Mouse (Mus musculus): ENCODE measurements around the gene Olfr444. TPM values are rescaled to one million over a fixed set of nuclear protein-coding genes. Genes with fewer than 3 reads are reported as not detected.

The Olfr444 gene
- not detected in 2 replicates for polyA plus RNA-seq (2015; fragmentation: Nextera tagmentation; extraction: Ambion mirVana)

DNA sequence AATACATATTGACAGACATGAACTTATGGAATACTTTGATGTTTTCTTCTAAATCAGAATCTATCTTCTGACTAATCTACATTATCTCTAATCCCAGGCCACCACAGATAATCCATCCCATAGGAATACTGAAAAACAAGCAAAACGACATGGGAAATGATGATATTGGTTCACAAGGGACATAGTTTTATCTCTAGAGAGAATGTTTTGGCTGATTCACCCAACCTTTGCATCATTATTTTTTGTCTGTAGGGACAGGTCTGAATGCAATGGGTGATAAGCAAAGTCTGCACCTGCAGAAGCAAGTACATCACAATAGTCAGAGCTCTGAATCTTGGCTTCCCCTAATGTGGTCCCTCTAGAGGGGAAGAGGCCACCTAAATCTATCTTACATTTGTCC, at the start of gene Olfr444:
TSS of gene Olfr444 (plus strand) at position 301 of the 400 bp plus-strand sequence.
- no peak for ATAC-seq
- H3K27me3 ChIP-seq (replicated peaks; ENCODE audit: control insufficient read depth, insufficient read depth, low read length) = no peaks in the 10 kb centered on the region
- no peak within 1 kb of the TSS for H3K27ac ChIP-seq (ENCODE audit: low read depth, low read length)
- H3K4me2 ChIP-seq (replicated peaks; ENCODE audit: low read depth) = no peak within 1 kb of the TSS
- no peak within 1 kb of the TSS for H3K4me3 ChIP-seq (ENCODE audit: low read depth, low read length)
- H3K9me3 ChIP-seq (ENCODE audit: control insufficient read depth) = no peaks in the 10 kb centered on the region
- H3K9ac ChIP-seq (ENCODE audit: low read depth, low read length) = no peak within 1 kb of the TSS
- WGBS = 71% methylated on average over 1 of the region's 1 CpGs
- TF ChIP-seq CTCF (IDR thresholded peaks at IDR 0.05; ENCODE audit: low read depth) = no peak
- H3K36me3 ChIP-seq (ENCODE audit: control insufficient read depth, insufficient read depth) = no peaks in the 10 kb centered on the region
- H3K4me1 ChIP-seq (replicated peaks; ENCODE audit: control insufficient read depth, insufficient read depth, low read length) = no peaks in the 10 kb centered on the region

DNA sequence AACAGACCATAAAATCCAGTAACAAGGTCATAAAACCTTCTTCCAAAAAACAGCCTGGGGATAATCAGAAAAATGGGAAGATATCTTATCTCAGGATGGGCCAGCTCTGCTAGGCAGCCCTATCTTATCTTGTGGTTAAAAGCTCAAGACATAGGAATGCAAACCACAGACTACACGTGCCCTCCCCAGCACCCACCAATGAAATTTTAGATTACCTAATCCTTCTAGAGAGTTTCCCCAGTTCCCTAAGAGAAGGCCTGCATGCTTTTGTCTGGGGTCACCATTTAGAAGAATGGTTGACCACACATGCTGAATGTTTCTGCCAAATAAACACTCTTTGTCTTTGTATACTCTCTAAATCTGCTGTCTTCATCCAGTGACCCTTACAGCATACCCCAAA, 48.5 kb upstream of the Olfr444 start:
- WGBS = 0% methylated on average over 1 of the region's 1 CpGs
- no peak for TF ChIP-seq CTCF (IDR thresholded peaks at IDR 0.05; ENCODE audit: low read depth)
- no peak for ATAC-seq

GRCm38 (mm10) chr6:42908578-42908977, 40.3 kb upstream of the Olfr444 start, which contains the start of gene Olfr447:
Gene Olfr447 (plus strand): TSS chr6:42908878.
- no peaks in the 10 kb centered on the region for H3K4me1 ChIP-seq (replicated peaks; ENCODE audit: control insufficient read depth, insufficient read depth, low read length)
- H3K4me2 ChIP-seq (replicated peaks; ENCODE audit: low read depth) = no peak within 1 kb of the TSS
- no peaks in the 10 kb centered on the region for H3K9me3 ChIP-seq (ENCODE audit: control insufficient read depth)
- no peaks in the 10 kb centered on the region for H3K27me3 ChIP-seq (replicated peaks; ENCODE audit: control insufficient read depth, insufficient read depth, low read length)
- TF ChIP-seq CTCF (IDR thresholded peaks at IDR 0.05; ENCODE audit: low read depth) = no peak
- H3K9ac ChIP-seq (ENCODE audit: low read depth, low read length) = no peak within 1 kb of the TSS
- H3K27ac ChIP-seq (ENCODE audit: low read depth, low read length) = no peak within 1 kb of the TSS
- no peaks in the 10 kb centered on the region for H3K36me3 ChIP-seq (ENCODE audit: control insufficient read depth, insufficient read depth)
- ATAC-seq = no peak
- no peak within 1 kb of the TSS for H3K4me3 ChIP-seq (ENCODE audit: low read depth, low read length)

More for the DNA sequence above, 48.5 kb upstream of the Olfr444 start:
- Histone ChIP-seq H3K27me3 (replicated peaks; ENCODE audit: control insufficient read depth, insufficient read depth, low read length) (no peaks in the 10 kb centered on the region), H3K9ac (ENCODE audit: low read depth, low read length) (no peak overlapping the region), H3K4me3 (ENCODE audit: low read depth, low read length) (no peak overlapping the region), H3K27ac (ENCODE audit: low read depth, low read length) (no peak overlapping the region), H3K4me2 (replicated peaks; ENCODE audit: low read depth) (no peak overlapping the region), H3K4me1 (replicated peaks; ENCODE audit: control insufficient read depth, insufficient read depth, low read length) (no peaks in the 10 kb centered on the region), H3K9me3 (ENCODE audit: control insufficient read depth) (no peaks in the 10 kb centered on the region), H3K36me3 (ENCODE audit: control insufficient read depth, insufficient read depth) (no peaks in the 10 kb centered on the region)

DNA sequence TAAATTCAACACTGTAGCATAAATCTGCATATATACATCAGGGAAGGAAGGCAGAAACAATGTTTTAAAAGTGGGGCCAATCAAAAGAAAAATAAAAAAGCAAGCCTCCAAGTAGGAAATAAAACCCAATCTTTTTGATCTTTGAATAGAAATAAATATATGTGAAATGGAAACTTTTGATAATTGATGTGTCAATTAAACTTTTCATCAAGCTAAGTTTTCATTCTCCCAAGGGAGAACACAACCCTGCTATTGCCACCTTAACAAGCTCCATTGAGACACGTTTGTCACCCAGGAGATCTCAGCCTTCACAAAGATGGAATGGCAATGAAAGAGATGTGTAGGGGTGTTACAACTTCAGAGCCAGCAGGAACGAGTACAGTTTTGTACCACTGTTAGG, 27.8 kb upstream of the Olfr444 start, which contains the start of gene Olfr446:
TSS of gene Olfr446 (plus strand) at position 301 of the 400 bp plus-strand sequence.
- H3K9me3 ChIP-seq (ENCODE audit: control insufficient read depth) = no peaks in the 10 kb centered on the region
- no peaks in the 10 kb centered on the region for H3K27me3 ChIP-seq (replicated peaks; ENCODE audit: control insufficient read depth, insufficient read depth, low read length)
- no peak for TF ChIP-seq CTCF (IDR thresholded peaks at IDR 0.05; ENCODE audit: low read depth)
- H3K4me3 ChIP-seq (ENCODE audit: low read depth, low read length) = no peak within 1 kb of the TSS
- H3K36me3 ChIP-seq (ENCODE audit: control insufficient read depth, insufficient read depth) = no peaks in the 10 kb centered on the region
- no peak within 1 kb of the TSS for H3K9ac ChIP-seq (ENCODE audit: low read depth, low read length)
- H3K4me1 ChIP-seq (replicated peaks; ENCODE audit: control insufficient read depth, insufficient read depth, low read length) = no peaks in the 10 kb centered on the region
- ATAC-seq = no peak
- 54% methylated on average over 2 of the region's 2 CpGs for WGBS
- H3K27ac ChIP-seq (ENCODE audit: low read depth, low read length) = no peak within 1 kb of the TSS
- no peak within 1 kb of the TSS for H3K4me2 ChIP-seq (replicated peaks; ENCODE audit: low read depth)

- ATAC-seq = no peak
- no peak overlapping the region for H3K27ac ChIP-seq (ENCODE audit: low read depth, low read length)
- H3K4me3 ChIP-seq (ENCODE audit: low read depth, low read length) = no peak overlapping the region
- H3K9me3 ChIP-seq (ENCODE audit: control insufficient read depth) = no peaks in the 10 kb centered on the region
- no peak for TF ChIP-seq CTCF (IDR thresholded peaks at IDR 0.05; ENCODE audit: low read depth)
- no peak overlapping the region for H3K4me2 ChIP-seq (replicated peaks; ENCODE audit: low read depth)
- H3K27me3 ChIP-seq (replicated peaks; ENCODE audit: control insufficient read depth, insufficient read depth, low read length) = no peaks in the 10 kb centered on the region
- H3K9ac ChIP-seq (ENCODE audit: low read depth, low read length) = no peak overlapping the region
- H3K4me1 ChIP-seq (replicated peaks; ENCODE audit: control insufficient read depth, insufficient read depth, low read length) = no peaks in the 10 kb centered on the region
- no peaks in the 10 kb centered on the region for H3K36me3 ChIP-seq (ENCODE audit: control insufficient read depth, insufficient read depth)
Observed at GRCm38 (mm10) chr6:42980377-42980776, 31.5 kb downstream of the Olfr444 start.

Other genes starting within 250 kb of the Olfr444 start
- 18.6 and 19.9 TPM in 2 replicates for gene Tcaf1, start 239.0 kb upstream of the Olfr444 start, polyA plus RNA-seq (2015; fragmentation: Nextera tagmentation; extraction: Ambion mirVana)
- gene Olfr453, start 209.7 kb upstream of the Olfr444 start, polyA plus RNA-seq (2015; fragmentation: Nextera tagmentation; extraction: Ambion mirVana) = not detected in 2 replicates
- gene Olfr38, start 192.7 kb upstream of the Olfr444 start, polyA plus RNA-seq (2015; fragmentation: Nextera tagmentation; extraction: Ambion mirVana) = not detected in 2 replicates
- not detected in 2 replicates for gene Olfr452, start 164.0 kb upstream of the Olfr444 start, polyA plus RNA-seq (2015; fragmentation: Nextera tagmentation; extraction: Ambion mirVana)
- gene Olfr450, start 137.1 kb upstream of the Olfr444 start, polyA plus RNA-seq (2015; fragmentation: Nextera tagmentation; extraction: Ambion mirVana) = not detected in 2 replicates
- gene Olfr449, start 114.7 kb upstream of the Olfr444 start, polyA plus RNA-seq (2015; fragmentation: Nextera tagmentation; extraction: Ambion mirVana) = not detected in 2 replicates
- not detected in 2 replicates for gene Olfr448, start 58.6 kb upstream of the Olfr444 start, polyA plus RNA-seq (2015; fragmentation: Nextera tagmentation; extraction: Ambion mirVana)
- not detected in 2 replicates for gene Olfr447, start 40.2 kb upstream of the Olfr444 start, polyA plus RNA-seq (2015; fragmentation: Nextera tagmentation; extraction: Ambion mirVana)
- not detected in 2 replicates for gene Olfr446, start 27.7 kb upstream of the Olfr444 start, polyA plus RNA-seq (2015; fragmentation: Nextera tagmentation; extraction: Ambion mirVana)
- not detected in 2 replicates for gene Olfr441, start 157.3 kb downstream of the Olfr444 start, polyA plus RNA-seq (2015; fragmentation: Nextera tagmentation; extraction: Ambion mirVana)
- not detected in 2 replicates for gene Olfr237-ps1, start 197.5 kb downstream of the Olfr444 start, polyA plus RNA-seq (2015; fragmentation: Nextera tagmentation; extraction: Ambion mirVana)
- not detected in 2 replicates for gene Olfr437, start 214.2 kb downstream of the Olfr444 start, polyA plus RNA-seq (2015; fragmentation: Nextera tagmentation; extraction: Ambion mirVana)
- not detected in 2 replicates for gene Olfr13, start 223.1 kb downstream of the Olfr444 start, polyA plus RNA-seq (2015; fragmentation: Nextera tagmentation; extraction: Ambion mirVana)
- not detected in 2 replicates for gene Olfr435, start 248.1 kb downstream of the Olfr444 start, polyA plus RNA-seq (2015; fragmentation: Nextera tagmentation; extraction: Ambion mirVana)

All from intestine, postnatal 0 days (tissue).